Mouse (Mus musculus) midbrain, embryonic 13.5 days (tissue): ENCODE data around the gene Slc38a3. TPM values are rescaled to one million over a fixed set of nuclear protein-coding genes. Genes with fewer than 3 reads are reported as not detected.

Experiments used
- polyA plus RNA-seq: library from polyadenylated mRNA; unstranded; fragments of >200 nt; fragmentation: Nextera tagmentation; extraction: Ambion mirVana; gene quantifications from 2 replicates; pipeline ENCODE4 v1.2.1, GENCODE M21; 2015

Gene Slc38a3
- polyA plus RNA-seq, 1 experiment from 2014 or later, result 22.0 TPM

Other genes starting within 250 kb of the Slc38a3 start
- gene Tmem115, start 135.6 kb downstream of the Slc38a3 start, polyA plus RNA-seq, result 38.6 and 41.3 TPM in 2 replicates
- gene Cyb561d2, start 127.3 kb downstream of the Slc38a3 start, polyA plus RNA-seq, result 28.3 and 29.1 TPM in 2 replicates
- gene Nprl2, start 127.3 kb downstream of the Slc38a3 start, polyA plus RNA-seq, result 67.7 and 70.8 TPM in 2 replicates
- 1.1 and 1.5 TPM in 2 replicates for gene Zmynd10, start 122.2 kb downstream of the Slc38a3 start, polyA plus RNA-seq
- 38.6 and 39.5 TPM in 2 replicates for gene Rassf1, start 118.0 kb downstream of the Slc38a3 start, polyA plus RNA-seq
- gene Tusc2, start 106.3 kb downstream of the Slc38a3 start, polyA plus RNA-seq, result 93.2 and 109 TPM in 2 replicates
- 98.9 and 106 TPM in 2 replicates for gene Hyal2, start 101.6 kb downstream of the Slc38a3 start, polyA plus RNA-seq
- 7.0 and 10.0 TPM in 2 replicates for gene Hyal1, start 92.6 kb downstream of the Slc38a3 start, polyA plus RNA-seq
- gene Naa80, start 90.6 kb downstream of the Slc38a3 start, polyA plus RNA-seq, result 16.5 and 19.1 TPM in 2 replicates
- 1.1 and 1.8 TPM in 2 replicates for gene Hyal3, start 88.7 kb downstream of the Slc38a3 start, polyA plus RNA-seq
- gene Ifrd2, start 81.9 kb downstream of the Slc38a3 start, polyA plus RNA-seq, result 13.5 and 14.7 TPM in 2 replicates
- 2.3 and 2.7 TPM in 2 replicates for gene Sema3b, start 60.3 kb downstream of the Slc38a3 start, polyA plus RNA-seq
- 399 and 416 TPM in 2 replicates for gene Gnai2, start 34.2 kb downstream of the Slc38a3 start, polyA plus RNA-seq
- 2.4 and 2.7 TPM in 2 replicates for gene Gnat1, start 10.2 kb upstream of the Slc38a3 start, polyA plus RNA-seq
- gene Sema3f, start 40.9 kb upstream of the Slc38a3 start, polyA plus RNA-seq, result 18.9 and 24.6 TPM in 2 replicates
- gene Rbm5, start 101.5 kb upstream of the Slc38a3 start, polyA plus RNA-seq, result 282 and 315 TPM in 2 replicates
- gene Rbm6, start 203.7 kb upstream of the Slc38a3 start, polyA plus RNA-seq, result 126 and 132 TPM in 2 replicates
- gene Mon1a, start 218.6 kb upstream of the Slc38a3 start, polyA plus RNA-seq, result 21.5 and 23.8 TPM in 2 replicates
- 1.2 and 2.3 TPM in 2 replicates for gene Mst1r, start 237.3 kb upstream of the Slc38a3 start, polyA plus RNA-seq